Mouse (Mus musculus): Measurements from ENCODE around the gene Cbfb.
"Not testable (repeated sequence)": the region's sequence is repeated elsewhere in the genome, so short reads cannot be mapped to it uniquely, and the experiment has no call there.

Cbfb gene

DNA sequence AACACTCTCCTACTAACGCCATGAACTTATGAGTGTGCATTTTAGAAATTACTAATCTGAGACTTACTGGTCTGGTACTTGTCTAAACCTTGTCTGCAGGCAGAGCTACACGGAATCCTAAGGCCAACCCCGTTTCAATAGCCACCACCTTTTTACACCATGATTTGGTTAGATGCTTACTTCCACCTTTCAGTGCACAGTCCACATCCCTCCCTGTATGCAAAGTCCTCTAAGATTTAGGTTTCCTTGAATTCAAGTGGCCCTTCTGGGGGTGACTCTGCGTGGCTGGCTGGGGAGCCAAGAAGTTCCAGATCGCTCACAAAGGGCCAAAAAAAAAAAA is 463 bp upstream of the Cbfb start:
- peaks cover 16% of the 10 kb centered on the region; the same call in 1 of the 2 replicates for H3K27me3 ChIP-seq (ENCODE audit: insufficient read depth, low read length)
- TF ChIP-seq NANOG (IDR thresholded peaks at IDR 0.05; ENCODE audit: borderline replicate concordance, low read length) (no peak), POU5F1 (IDR thresholded peaks at IDR 0.05; ENCODE audit: borderline replicate concordance, low read length) (no peak), CTCF (conservative IDR thresholded peaks at IDR 0.05; ENCODE audit: low read length) (no peak)
- peaks cover 24% of the 10 kb centered on the region for H3K4me1 ChIP-seq (replicated peaks; ENCODE audit: low read depth, low read length)
- H3K9me3 ChIP-seq (ENCODE audit: low read length): no peaks in the 10 kb centered on the region
- no peaks in the 10 kb centered on the region for H3K36me3 ChIP-seq (ENCODE audit: insufficient read depth, low read length)
- H3K4me3 ChIP-seq (replicated peaks; ENCODE audit: low read length): peak overlapping the region; percentile 89

GRCm38 (mm10) chr8:105171116-105172002 is 885 bp downstream of the Cbfb start:
- Histone ChIP-seq H3K27me3 (ENCODE audit: insufficient read depth, low read length) (peaks cover 14% of the 10 kb centered on the region; the same call in 1 of the 2 replicates), H3K4me1 (replicated peaks; ENCODE audit: low read depth, low read length) (peaks cover 20% of the 10 kb centered on the region), H3K36me3 (ENCODE audit: insufficient read depth, low read length) (peaks cover 6% of the 10 kb centered on the region), H3K4me3 (replicated peaks; ENCODE audit: low read length) (peak overlapping the region; percentile 89), H3K9me3 (ENCODE audit: low read length) (no peaks in the 10 kb centered on the region)
- TF ChIP-seq POU5F1 (IDR thresholded peaks at IDR 0.05; ENCODE audit: borderline replicate concordance, low read length) (no peak), CTCF (conservative IDR thresholded peaks at IDR 0.05; ENCODE audit: low read length) (no peak), NANOG (IDR thresholded peaks at IDR 0.05; ENCODE audit: borderline replicate concordance, low read length) (no peak)

- no peaks in the 10 kb centered on the region for H3K9me3 ChIP-seq (ENCODE audit: low read length)
- peaks cover 7% of the 10 kb centered on the region for H3K36me3 ChIP-seq (ENCODE audit: insufficient read depth, low read length)
- H3K4me3 ChIP-seq (replicated peaks; ENCODE audit: low read length): peak overlapping the region; percentile 89
- TF ChIP-seq POU5F1 (IDR thresholded peaks at IDR 0.05; ENCODE audit: borderline replicate concordance, low read length): no peak
- H3K27me3 ChIP-seq (ENCODE audit: insufficient read depth, low read length): peaks cover 14% of the 10 kb centered on the region; the same call in 1 of the 2 replicates
- H3K4me1 ChIP-seq (replicated peaks; ENCODE audit: low read depth, low read length): peaks cover 20% of the 10 kb centered on the region
Measured at GRCm38 (mm10) chr8:105172003-105172362, 1.5 kb downstream of the Cbfb start.

- H3K4me3 ChIP-seq (replicated peaks; ENCODE audit: low read length); H3K4me1 ChIP-seq (replicated peaks; ENCODE audit: low read depth, low read length); H3K9me3 ChIP-seq (ENCODE audit: low read length); H3K27me3 ChIP-seq (ENCODE audit: insufficient read depth, low read length): not testable (repeated sequence)
- peaks cover 25% of the 10 kb centered on the region for H3K36me3 ChIP-seq (ENCODE audit: insufficient read depth, low read length)
Measured at GRCm38 (mm10) chr8:105175287-105175686, 4.8 kb downstream of the Cbfb start.

DNA sequence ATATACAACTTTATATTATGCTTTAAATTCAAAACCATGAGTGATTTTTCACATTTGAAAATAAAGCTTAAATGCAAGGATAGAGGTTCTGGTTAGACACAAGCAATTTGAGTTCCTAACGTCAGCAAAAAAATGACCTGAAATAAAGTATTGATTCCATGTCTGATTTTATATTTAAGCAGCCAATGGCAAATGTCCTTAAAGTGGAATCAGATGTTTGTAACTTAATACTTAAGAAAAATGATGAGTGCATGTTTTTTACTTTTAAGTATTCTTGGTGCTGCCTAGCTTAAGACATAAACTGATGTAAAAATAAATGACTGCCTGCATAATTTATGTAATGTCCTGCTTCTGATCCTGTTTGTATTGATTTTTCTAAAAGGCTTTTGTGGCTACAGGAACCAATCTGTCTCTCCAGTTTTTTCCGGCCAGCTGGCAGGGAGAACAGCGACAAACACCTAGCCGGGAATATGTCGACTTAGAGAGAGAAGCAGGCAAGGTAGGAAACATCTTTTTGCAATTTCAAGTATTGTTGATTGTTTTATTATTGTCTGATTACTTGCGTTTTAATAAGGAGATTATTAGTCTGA is 7.8 kb downstream of the Cbfb start:
- no peak overlapping the region for H3K4me3 ChIP-seq (replicated peaks; ENCODE audit: low read length)
- no peaks in the 10 kb centered on the region for H3K9me3 ChIP-seq (ENCODE audit: low read length)
- H3K27me3 ChIP-seq (ENCODE audit: insufficient read depth, low read length): no peaks in the 10 kb centered on the region
- TF ChIP-seq CTCF (conservative IDR thresholded peaks at IDR 0.05; ENCODE audit: low read length) (no peak), NANOG (IDR thresholded peaks at IDR 0.05; ENCODE audit: borderline replicate concordance, low read length) (no peak), POU5F1 (IDR thresholded peaks at IDR 0.05; ENCODE audit: borderline replicate concordance, low read length) (no peak)
- H3K4me1 ChIP-seq (replicated peaks; ENCODE audit: low read depth, low read length): no peaks in the 10 kb centered on the region
- peaks cover 35% of the 10 kb centered on the region for H3K36me3 ChIP-seq (ENCODE audit: insufficient read depth, low read length)

GRCm38 (mm10) chr8:105182201-105182600 is 11.7 kb downstream of the Cbfb start:
- Histone ChIP-seq H3K36me3 (ENCODE audit: insufficient read depth, low read length) (peaks cover 36% of the 10 kb centered on the region), H3K4me3 (replicated peaks; ENCODE audit: low read length) (no peak overlapping the region), H3K27me3 (ENCODE audit: insufficient read depth, low read length) (no peaks in the 10 kb centered on the region), H3K4me1 (replicated peaks; ENCODE audit: low read depth, low read length) (no peaks in the 10 kb centered on the region), H3K9me3 (ENCODE audit: low read length) (no peaks in the 10 kb centered on the region)
- TF ChIP-seq NANOG (IDR thresholded peaks at IDR 0.05; ENCODE audit: borderline replicate concordance, low read length) (no peak), POU5F1 (IDR thresholded peaks at IDR 0.05; ENCODE audit: borderline replicate concordance, low read length) (no peak), CTCF (conservative IDR thresholded peaks at IDR 0.05; ENCODE audit: low read length) (no peak)

DNA sequence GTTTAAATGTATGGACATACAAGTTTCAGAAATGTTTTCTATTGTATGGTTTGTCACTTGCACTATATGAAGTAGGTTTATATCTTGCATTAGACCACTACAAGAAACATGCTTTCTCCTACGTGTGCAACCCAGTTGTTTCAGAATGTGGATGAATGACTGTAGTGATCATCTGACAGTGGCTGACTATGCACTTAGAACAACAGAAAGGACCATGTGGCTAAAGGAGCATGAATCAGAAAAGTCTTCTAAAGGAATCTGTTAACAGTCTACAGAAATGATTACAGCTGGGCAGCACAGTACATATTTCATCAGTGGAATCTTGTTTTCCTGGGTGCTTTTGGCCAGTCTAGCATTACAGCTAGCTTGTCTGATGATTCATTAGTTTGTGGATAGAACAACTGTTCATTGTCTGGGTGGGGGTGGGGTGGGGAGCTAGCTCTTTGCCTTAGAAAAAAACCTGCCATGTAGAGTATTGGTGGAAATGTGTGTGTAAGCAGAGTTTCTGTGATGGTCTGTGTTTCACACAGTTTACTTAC is 16.1 kb downstream of the Cbfb start:
- H3K36me3 ChIP-seq (ENCODE audit: insufficient read depth, low read length): peaks cover 22% of the 10 kb centered on the region
- no peaks in the 10 kb centered on the region for H3K4me1 ChIP-seq (replicated peaks; ENCODE audit: low read depth, low read length)
- TF ChIP-seq CTCF (conservative IDR thresholded peaks at IDR 0.05; ENCODE audit: low read length) (no peak), POU5F1 (IDR thresholded peaks at IDR 0.05; ENCODE audit: borderline replicate concordance, low read length) (no peak), NANOG (IDR thresholded peaks at IDR 0.05; ENCODE audit: borderline replicate concordance, low read length) (no peak)
- no peaks in the 10 kb centered on the region for H3K9me3 ChIP-seq (ENCODE audit: low read length)
- no peaks in the 10 kb centered on the region for H3K27me3 ChIP-seq (ENCODE audit: insufficient read depth, low read length)
- H3K4me3 ChIP-seq (replicated peaks; ENCODE audit: low read length): no peak overlapping the region

DNA sequence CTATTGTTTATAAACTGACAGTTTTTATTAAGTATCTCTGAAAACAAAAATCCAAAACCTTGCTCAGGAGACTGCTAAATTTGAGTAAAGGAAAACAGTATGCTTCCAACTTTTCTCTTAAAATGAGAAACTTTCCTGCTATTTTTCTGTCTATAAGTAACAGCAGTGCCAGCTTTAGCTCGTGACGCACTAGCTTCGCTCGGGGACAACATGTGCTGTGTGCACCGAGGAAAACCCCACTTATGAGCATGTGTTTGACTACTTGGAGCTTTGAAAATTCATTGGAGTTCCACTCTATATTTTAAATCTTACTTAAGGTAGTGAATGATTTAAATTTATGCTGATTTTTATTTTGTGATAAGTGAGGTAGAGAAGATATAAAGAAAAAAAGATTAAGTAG is 21.7 kb downstream of the Cbfb start:
- peaks cover 37% of the 10 kb centered on the region for H3K36me3 ChIP-seq (ENCODE audit: insufficient read depth, low read length)
- no peaks in the 10 kb centered on the region for H3K4me1 ChIP-seq (replicated peaks; ENCODE audit: low read depth, low read length)
- TF ChIP-seq POU5F1 (IDR thresholded peaks at IDR 0.05; ENCODE audit: borderline replicate concordance, low read length) (no peak), CTCF (conservative IDR thresholded peaks at IDR 0.05; ENCODE audit: low read length) (no peak), NANOG (IDR thresholded peaks at IDR 0.05; ENCODE audit: borderline replicate concordance, low read length) (no peak)
- H3K9me3 ChIP-seq (ENCODE audit: low read length): no peaks in the 10 kb centered on the region
- no peaks in the 10 kb centered on the region for H3K27me3 ChIP-seq (ENCODE audit: insufficient read depth, low read length)
- no peak overlapping the region for H3K4me3 ChIP-seq (replicated peaks; ENCODE audit: low read length)
